Mouse (Mus musculus): ENCODE results near the gene Ntn5. TPM values are rescaled to one million over a fixed set of nuclear protein-coding genes. Genes with fewer than 3 reads are reported as not detected.

Gene Ntn5
- polyA plus RNA-seq, 2 experiments, result 0.59 to 1.3 TPM

DNA sequence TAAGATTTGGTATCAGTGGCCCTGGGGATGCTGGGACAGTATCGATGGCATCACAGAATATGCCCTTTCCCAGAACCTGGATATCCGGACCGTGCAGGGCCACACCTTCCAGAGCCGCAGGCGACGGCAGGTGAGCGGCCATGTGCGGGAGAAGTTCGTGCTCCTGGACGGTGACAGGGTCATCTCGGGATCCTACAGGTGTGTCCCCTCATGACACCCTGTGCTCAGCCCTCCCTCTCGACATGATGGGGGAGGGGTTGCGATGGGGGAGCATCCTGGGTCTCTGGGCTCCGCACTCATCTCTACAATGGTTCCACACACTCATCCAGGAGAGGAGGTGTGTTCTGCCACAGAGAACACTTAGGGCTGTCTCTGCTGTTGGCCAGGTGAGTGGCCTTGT, 40.0 kb downstream of the Ntn5 start:
- H3K27ac ChIP-seq (replicated peaks; ENCODE audit: low read depth, low read length), result no peak overlapping the region
- no peak for TF ChIP-seq POLR2A (IDR thresholded peaks at IDR 0.05; ENCODE audit: borderline replicate concordance, extremely low read depth, insufficient read depth, insufficient read length)
- peaks cover 92% of the 10 kb centered on the region for H3K36me3 ChIP-seq (ENCODE audit: control insufficient read depth, insufficient read depth, low read length)
- H3K9me3 ChIP-seq (ENCODE audit: control insufficient read depth, low read length), result no peaks in the 10 kb centered on the region
- WGBS, result 93% methylated on average over 14 of the region's 14 CpGs
- no peak overlapping the region for H3K4me3 ChIP-seq (replicated peaks; ENCODE audit: low read length)
- no peak overlapping the region for H3K4me2 ChIP-seq (replicated peaks; ENCODE audit: low read depth, low read length, severe bottlenecking)
- H3K27me3 ChIP-seq (ENCODE audit: control insufficient read depth, insufficient read depth, low read length), result no peaks in the 10 kb centered on the region
- DNase-seq (ENCODE audit: low spot score) (no peak), ATAC-seq (ENCODE audit: low FRiP score, low read depth) (no peak)
- H3K9ac ChIP-seq (ENCODE audit: low read depth, low read length, severe bottlenecking), result no peak overlapping the region
- H3K4me1 ChIP-seq (ENCODE audit: control insufficient read depth, insufficient read depth, low read length), result peaks cover 6% of the 10 kb centered on the region

GRCm38 (mm10) chr7:45725151-45725550, 41.3 kb downstream of the Ntn5 start:
- Histone ChIP-seq H3K4me3 (replicated peaks; ENCODE audit: low read length) (no peak overlapping the region), H3K9ac (ENCODE audit: low read depth, low read length, severe bottlenecking) (no peak overlapping the region), H3K27ac (replicated peaks; ENCODE audit: low read depth, low read length) (no peak overlapping the region), H3K4me2 (replicated peaks; ENCODE audit: low read depth, low read length, severe bottlenecking) (no peak overlapping the region), H3K9me3 (ENCODE audit: control insufficient read depth, low read length) (no peaks in the 10 kb centered on the region), H3K36me3 (ENCODE audit: control insufficient read depth, insufficient read depth, low read length) (peaks cover 84% of the 10 kb centered on the region), H3K4me1 (ENCODE audit: control insufficient read depth, insufficient read depth, low read length) (no peaks in the 10 kb centered on the region), H3K27me3 (ENCODE audit: control insufficient read depth, insufficient read depth, low read length) (no peaks in the 10 kb centered on the region)
- DNase-seq (ENCODE audit: low spot score) (no peak), ATAC-seq (ENCODE audit: low FRiP score, low read depth) (no peak)
- WGBS, result 90% methylated on average over 8 of the region's 9 CpGs
- TF ChIP-seq POLR2A (IDR thresholded peaks at IDR 0.05; ENCODE audit: borderline replicate concordance, extremely low read depth, insufficient read depth, insufficient read length), result no peak

DNA sequence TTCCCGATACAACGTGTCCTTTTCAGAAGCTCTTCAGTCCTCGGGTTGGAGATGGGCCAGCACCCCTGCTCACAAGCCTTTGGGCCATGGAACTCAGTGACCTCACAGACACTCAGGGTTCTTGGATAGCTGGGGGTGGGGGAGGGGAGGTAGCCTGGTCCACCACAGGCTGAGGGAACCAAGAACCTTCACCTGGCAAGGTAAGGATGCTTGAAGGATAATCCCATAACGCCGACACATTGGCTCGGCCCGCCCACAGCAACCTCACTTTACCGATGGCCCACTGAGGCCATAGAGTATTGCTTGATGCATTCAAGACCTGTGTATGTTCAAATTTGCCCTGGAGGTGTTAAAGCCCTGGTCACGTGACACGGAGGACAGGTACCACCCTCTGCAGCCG, 41.9 kb downstream of the Ntn5 start, which contains the start of gene Spaca4:
TSS of gene Spaca4 (minus strand) at position 101 of the 400 bp plus-strand sequence.
- H3K9ac ChIP-seq (ENCODE audit: low read depth, low read length, severe bottlenecking), result no peak within 1 kb of the TSS

DNA sequence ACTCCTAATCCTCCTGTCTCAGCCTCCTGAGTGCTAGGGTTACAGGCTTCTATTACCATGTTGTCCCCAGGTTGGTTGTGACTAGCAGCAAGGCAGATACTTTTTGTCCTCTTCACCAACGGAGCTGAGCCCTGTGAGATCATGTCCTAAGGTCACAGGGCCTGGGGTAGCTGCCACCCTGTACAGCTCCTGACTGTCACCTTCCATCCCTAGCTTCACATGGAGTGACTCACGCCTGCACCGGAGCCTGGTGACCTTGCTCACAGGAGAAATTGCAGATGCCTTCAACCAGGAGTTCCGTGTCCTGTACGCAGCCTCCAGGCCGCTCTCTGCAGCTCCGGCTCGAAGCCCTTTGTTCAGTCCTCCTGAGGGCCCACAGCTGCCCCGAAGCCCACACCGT, 42.6 kb downstream of the Ntn5 start:
- 97% methylated on average over 10 of the region's 10 CpGs for WGBS
- peaks cover 71% of the 10 kb centered on the region for H3K36me3 ChIP-seq (ENCODE audit: control insufficient read depth, insufficient read depth, low read length)
- H3K4me1 ChIP-seq (ENCODE audit: control insufficient read depth, insufficient read depth, low read length), result peaks cover 8% of the 10 kb centered on the region; the same call in 1 of the 2 replicates
- no peak for DNase-seq (ENCODE audit: low spot score)
- H3K9ac ChIP-seq (ENCODE audit: low read depth, low read length, severe bottlenecking), result no peak overlapping the region
- H3K4me2 ChIP-seq (replicated peaks; ENCODE audit: low read depth, low read length, severe bottlenecking), result no peak overlapping the region
- no peak overlapping the region for H3K27ac ChIP-seq (replicated peaks; ENCODE audit: low read depth, low read length)
- no peaks in the 10 kb centered on the region for H3K27me3 ChIP-seq (ENCODE audit: control insufficient read depth, insufficient read depth, low read length)
- TF ChIP-seq POLR2A (IDR thresholded peaks at IDR 0.05; ENCODE audit: borderline replicate concordance, extremely low read depth, insufficient read depth, insufficient read length), result no peak
- H3K4me3 ChIP-seq (replicated peaks; ENCODE audit: low read length), result no peak overlapping the region
- no peaks in the 10 kb centered on the region for H3K9me3 ChIP-seq (ENCODE audit: control insufficient read depth, low read length)
- ATAC-seq (ENCODE audit: low FRiP score, low read depth), result no peak

More for the DNA sequence above, 41.9 kb downstream of the Ntn5 start, which contains the start of gene Spaca4:
- H3K27me3 ChIP-seq (ENCODE audit: control insufficient read depth, insufficient read depth, low read length), result no peaks in the 10 kb centered on the region
- H3K9me3 ChIP-seq (ENCODE audit: control insufficient read depth, low read length), result no peaks in the 10 kb centered on the region
- no peak for DNase-seq (ENCODE audit: low spot score)
- no peak within 1 kb of the TSS for H3K27ac ChIP-seq (replicated peaks; ENCODE audit: low read depth, low read length)
- 0 out of 2 replicates have a peak, but pooled peaks cover under 1% of the 10 kb centered on the region for H3K4me1 ChIP-seq (ENCODE audit: control insufficient read depth, insufficient read depth, low read length)
- no peak within 1 kb of the TSS for H3K4me2 ChIP-seq (replicated peaks; ENCODE audit: low read depth, low read length, severe bottlenecking)
- TF ChIP-seq POLR2A (IDR thresholded peaks at IDR 0.05; ENCODE audit: borderline replicate concordance, extremely low read depth, insufficient read depth, insufficient read length), result no peak
- 85% methylated on average over 11 of the region's 11 CpGs for WGBS
- H3K4me3 ChIP-seq (replicated peaks; ENCODE audit: low read length), result no peak within 1 kb of the TSS
- ATAC-seq (ENCODE audit: low FRiP score, low read depth), result no peak
- H3K36me3 ChIP-seq (ENCODE audit: control insufficient read depth, insufficient read depth, low read length), result peaks cover 78% of the 10 kb centered on the region

DNA sequence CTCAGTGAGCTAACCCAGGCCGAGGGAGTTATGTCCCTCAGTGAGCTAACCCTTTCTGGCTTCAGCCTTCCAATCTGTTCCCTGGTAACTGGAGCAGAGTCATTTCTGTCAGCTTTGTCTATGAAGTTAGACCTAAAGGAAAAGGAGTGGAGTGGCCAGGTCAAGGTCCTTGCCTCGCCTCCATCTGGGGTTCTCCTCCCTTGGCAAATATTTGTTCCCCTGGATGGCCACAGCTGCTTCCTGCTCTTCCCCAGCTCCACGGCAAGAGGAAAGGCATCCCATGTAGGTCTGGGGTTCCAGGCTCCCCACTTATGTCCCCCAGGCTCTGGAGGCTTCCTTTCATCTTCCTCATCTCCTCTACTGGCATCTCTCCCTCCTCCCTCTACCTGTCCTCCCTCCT, 43.8 kb downstream of the Ntn5 start:
- TF ChIP-seq POLR2A (IDR thresholded peaks at IDR 0.05; ENCODE audit: borderline replicate concordance, extremely low read depth, insufficient read depth, insufficient read length), result no peak
- WGBS, result 77% methylated on average over 2 of the region's 3 CpGs
- no peak overlapping the region for H3K4me2 ChIP-seq (replicated peaks; ENCODE audit: low read depth, low read length, severe bottlenecking)

More for the DNA sequence above, 43.8 kb downstream of the Ntn5 start:
- ATAC-seq (ENCODE audit: low FRiP score, low read depth) (no peak), DNase-seq (ENCODE audit: low spot score) (no peak)
- H3K36me3 ChIP-seq (ENCODE audit: control insufficient read depth, insufficient read depth, low read length), result peaks cover 59% of the 10 kb centered on the region
- H3K9ac ChIP-seq (ENCODE audit: low read depth, low read length, severe bottlenecking), result no peak overlapping the region
- H3K27ac ChIP-seq (replicated peaks; ENCODE audit: low read depth, low read length), result no peak overlapping the region
- H3K27me3 ChIP-seq (ENCODE audit: control insufficient read depth, insufficient read depth, low read length), result no peaks in the 10 kb centered on the region
- H3K4me1 ChIP-seq (ENCODE audit: control insufficient read depth, insufficient read depth, low read length), result peaks cover 8% of the 10 kb centered on the region; the same call in 1 of the 2 replicates
- no peaks in the 10 kb centered on the region for H3K9me3 ChIP-seq (ENCODE audit: control insufficient read depth, low read length)
- H3K4me3 ChIP-seq (replicated peaks; ENCODE audit: low read length), result no peak overlapping the region

All from limb, embryonic 14.5 days (tissue).